Mouse (Mus musculus) subcutaneous adipose tissue, adult 2 months (tissue): Measurements from ENCODE around the gene Lrpprc. TPM values are rescaled to one million over a fixed set of nuclear protein-coding genes. Genes with fewer than 3 reads are reported as not detected.

Experiments used
- polyA plus RNA-seq: library from polyadenylated mRNA; depleted of rRNA; stranded (reverse); fragments of >200 nt; gene quantifications from 2 replicates; pipeline ENCODE4 v1.2.3, GENCODE M21; 2012; ENCODE audit warnings: low replicate concordance; rRNA removed

Lrpprc gene
- polyA plus RNA-seq: 10.7 and 12.6 TPM in 2 replicates

DNA sequence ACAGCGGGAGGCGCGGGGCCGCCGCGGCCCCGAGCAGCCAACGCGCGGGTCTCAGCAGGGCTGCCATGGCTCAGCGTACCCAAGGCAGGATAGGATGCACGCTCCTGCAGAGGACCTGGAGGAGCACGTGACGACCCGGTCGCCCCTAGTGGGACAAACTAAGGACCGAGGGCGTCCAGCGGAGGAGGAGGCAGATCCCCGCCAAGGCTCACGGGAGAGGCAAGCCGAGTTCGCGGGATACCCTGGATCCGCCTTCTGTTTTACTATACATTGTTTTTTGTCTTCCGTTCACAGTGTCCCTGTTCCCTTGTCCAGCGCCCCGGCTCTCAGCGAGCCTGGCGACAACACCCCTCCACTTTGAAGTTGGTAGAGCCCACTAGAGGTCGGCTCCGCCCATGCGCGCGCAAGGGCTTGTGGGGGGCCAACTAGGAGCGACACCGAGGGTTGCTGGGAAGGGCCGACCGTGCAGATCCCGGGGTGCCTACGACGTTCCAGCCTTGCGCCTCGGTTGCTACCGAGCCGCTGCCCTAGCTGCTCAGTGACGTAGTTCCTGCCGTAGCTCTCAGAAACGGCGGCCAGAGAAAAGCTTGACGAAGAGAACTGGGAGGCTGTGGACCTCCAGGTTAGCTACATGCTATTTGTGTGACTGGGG lies at the start of gene Lrpprc:
Gene Lrpprc (minus strand): TSS at position 343 of the 652 bp plus-strand sequence.

DNA sequence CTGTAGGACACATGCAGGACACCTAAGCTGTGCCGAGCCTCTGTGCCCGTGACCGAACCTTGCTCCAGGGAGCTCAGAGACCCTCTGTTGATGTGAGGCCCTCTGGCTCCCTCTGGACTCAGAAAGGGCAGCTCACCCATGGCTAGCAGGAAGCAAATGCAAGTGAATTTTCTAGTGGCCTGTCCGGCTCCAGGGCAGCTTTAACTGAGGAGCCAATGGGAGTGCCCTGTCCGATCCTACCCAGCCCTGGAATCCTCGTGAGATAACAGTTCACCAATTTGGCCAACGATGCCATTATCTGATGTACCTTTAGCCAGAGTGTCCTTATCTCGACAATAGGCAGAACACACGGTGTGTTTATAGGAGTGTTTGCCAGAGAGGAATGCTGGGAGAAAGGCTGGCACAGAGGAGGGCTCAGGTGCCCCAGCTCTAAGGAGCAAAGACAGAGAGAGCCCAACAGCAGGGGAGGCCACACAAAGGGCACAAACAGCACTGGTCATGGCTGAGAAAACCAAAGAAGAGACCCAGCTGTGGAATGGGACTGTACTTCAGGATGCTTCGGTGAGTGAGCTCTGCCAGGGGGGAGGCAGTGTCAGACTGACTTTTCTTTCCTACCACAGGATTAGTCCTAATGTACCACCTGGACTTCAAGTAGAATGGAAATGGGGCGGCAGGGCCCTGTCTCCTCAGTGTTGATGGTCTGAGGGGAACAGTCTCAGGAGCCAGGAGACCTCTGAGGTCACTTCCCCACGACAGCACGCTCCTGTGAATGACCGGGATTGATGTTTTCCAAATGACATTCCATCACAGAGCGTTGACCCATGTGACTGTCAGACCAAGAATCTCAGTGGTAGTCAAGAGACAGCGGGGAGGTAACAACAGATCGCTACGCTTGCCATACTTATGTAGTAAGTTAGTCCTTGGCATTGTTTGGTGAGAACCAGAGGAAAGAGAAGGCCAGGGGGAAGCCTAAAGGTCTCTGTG lies 107.6 kb downstream of the Lrpprc start, which contains the start of gene Abcg5:
Gene Abcg5 (minus strand): TSS at position 278 of the 984 bp plus-strand sequence.

DNA sequence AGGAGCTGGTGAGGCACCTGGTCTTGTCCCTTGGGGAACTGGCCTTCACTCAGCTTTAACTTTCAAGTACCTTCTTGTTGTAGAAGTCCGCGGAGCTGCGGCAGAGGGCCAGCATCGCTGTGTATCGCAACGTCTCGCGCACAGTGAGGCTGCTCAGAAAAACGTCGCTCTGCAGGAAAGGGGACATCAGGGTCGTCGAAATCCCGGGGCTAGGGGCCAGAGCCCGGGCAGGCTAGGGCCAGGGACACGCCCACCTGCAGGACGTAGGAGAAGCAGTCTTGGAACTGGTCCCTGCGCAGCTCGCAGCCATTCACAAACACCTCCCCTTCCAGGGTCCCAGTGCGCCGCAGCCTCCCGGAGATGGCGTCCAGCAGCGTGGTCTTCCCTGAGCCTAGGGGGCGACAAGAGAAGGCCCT lies 114.6 kb downstream of the Lrpprc start, which contains the start of gene Abcg8:
Gene Abcg8 (plus strand): TSS at position 352 of the 416 bp plus-strand sequence.

Other genes starting within 250 kb of the Lrpprc start
- gene Dync2li1, start 164.3 kb downstream of the Lrpprc start, polyA plus RNA-seq: 4.3 and 11.2 TPM in 2 replicates
- gene Abcg8, start 114.5 kb downstream of the Lrpprc start, polyA plus RNA-seq: 0.21 TPM in 1 of 2 replicates, not detected in the other
- gene Abcg5, start 107.8 kb downstream of the Lrpprc start, polyA plus RNA-seq: 0.46 TPM in 1 of 2 replicates, not detected in the other
- 34.0 and 34.3 TPM in 2 replicates for gene Ppm1b, start 166.0 kb upstream of the Lrpprc start, polyA plus RNA-seq
- gene Slc3a1, start 237.6 kb upstream of the Lrpprc start, polyA plus RNA-seq: 0.19 and 0.22 TPM in 2 replicates